Mouse (Mus musculus) spleen, adult 18-20 months (tissue): ENCODE measurements around the gene P2rx6.
"Not testable (repeated sequence)": the region's sequence is repeated elsewhere in the genome, so short reads cannot be mapped to it uniquely, and the experiment has no call there.

ENCODE experiments used
- DNase-seq, 2 experiments: peaks; one replicate each; pipeline ENCODE4 v3.0.0; 2022; ENCODE audit warnings: mixed read lengths in 2 of 2

P2rx6 gene

DNA sequence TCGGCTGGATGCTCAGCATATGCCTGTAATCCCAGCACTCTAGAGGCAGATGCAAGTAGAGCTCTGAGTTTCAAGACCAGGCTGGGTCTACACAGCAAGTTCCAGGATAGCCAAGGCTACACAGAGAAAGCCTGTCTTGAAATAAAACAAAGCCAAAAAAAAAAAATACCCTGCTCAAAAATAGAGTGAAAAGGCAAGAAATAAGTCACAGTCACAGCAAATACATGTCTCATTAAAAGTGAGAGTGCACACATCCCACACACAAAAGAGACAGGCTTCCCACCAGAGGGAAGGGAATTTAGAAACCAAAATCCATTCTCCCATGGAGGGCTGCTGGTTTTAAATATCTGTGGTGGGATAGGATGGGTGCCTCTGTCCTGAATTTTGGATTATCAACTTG is 1.9 kb downstream of the P2rx6 start:
- DNase-seq: no peak

DNA sequence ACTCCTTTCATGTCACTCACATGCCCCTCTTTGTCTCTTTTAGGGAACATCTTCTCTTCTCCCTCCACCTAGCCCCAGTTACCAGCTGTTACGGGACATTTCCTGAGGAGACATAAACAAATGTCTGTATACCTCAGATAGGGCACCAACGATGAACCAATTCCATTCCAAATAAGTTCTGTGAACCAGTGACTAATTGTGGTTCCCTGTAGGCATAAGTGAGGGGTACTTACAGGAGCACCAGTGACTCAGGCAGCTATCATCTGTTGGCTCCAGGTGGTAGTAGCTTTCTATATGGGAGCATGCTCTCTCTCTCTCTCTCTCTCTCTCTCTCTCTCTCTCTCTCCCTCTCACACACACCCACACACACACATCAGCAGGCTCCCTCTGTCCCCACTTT is 2.5 kb downstream of the P2rx6 start:
- no peak for DNase-seq

GRCm38 (mm10) chr16:17564771-17565170 is 3.1 kb downstream of the P2rx6 start:
- DNase-seq: no peak

DNA sequence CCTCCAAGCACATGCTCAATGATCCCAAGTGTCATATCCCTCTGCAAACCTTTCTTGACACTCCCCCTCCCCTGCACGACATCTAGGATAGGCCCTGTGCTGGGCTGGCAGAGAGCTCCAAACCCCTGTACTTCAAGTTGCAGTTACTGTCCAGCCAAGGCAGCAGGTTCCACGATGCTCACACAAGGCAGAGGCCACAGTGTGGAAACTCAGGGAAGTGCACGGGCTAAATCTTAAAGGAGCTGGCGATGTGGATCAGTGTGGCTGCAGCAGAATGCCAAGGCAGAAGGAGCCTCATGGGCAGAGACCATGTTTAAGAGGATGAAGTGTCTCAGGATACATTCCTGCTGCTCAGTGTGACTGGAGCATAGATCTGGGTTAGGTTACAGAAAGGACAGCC is 4.5 kb downstream of the P2rx6 start:
- no peak for DNase-seq

DNA sequence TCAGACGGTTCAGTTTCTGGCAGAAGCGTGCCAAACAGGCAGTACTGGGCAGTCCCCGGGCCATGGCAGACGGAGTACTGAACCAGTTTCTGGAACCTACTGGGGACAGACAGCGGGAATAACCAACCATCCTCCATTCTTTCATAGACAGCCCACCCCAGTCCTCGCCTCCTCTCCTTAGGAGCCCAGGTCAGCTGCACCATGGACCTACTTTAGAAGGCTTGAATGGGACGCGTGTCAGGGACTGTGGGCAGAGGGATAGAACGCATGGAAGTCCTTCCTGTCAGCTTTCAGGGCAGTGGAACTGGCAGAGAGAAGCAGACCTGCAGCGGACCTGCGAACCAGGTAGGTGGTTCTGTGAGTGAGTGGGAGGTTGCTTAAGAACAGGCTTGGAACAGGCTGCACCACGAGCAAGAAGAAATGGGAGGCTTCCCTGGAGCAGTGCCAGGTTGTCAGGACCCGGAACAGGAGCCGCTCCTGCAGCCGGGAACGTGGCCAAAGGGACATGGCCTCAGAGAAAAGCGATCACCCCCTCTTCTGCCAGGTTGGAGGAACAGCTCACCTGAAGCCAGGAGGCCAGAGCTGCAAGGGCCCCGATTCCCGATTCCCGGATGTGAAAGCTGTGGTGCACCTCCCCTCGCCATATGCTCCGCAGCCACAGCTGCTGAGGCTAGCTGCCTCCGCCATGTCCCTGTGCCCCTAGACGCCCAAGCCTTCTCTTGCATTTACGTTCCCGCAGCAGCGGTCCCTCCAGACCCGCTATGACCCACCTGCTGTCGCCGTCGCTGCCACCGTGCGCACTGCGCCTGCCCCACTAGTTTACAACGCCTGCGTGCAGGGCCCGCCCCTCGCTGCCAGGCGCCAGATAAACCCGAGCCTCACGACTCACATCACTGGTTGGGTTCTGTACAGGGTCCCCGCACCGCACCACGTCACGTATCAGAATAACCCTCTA is 14.5 kb downstream of the P2rx6 start:
- DNase-seq: no peak

DNA sequence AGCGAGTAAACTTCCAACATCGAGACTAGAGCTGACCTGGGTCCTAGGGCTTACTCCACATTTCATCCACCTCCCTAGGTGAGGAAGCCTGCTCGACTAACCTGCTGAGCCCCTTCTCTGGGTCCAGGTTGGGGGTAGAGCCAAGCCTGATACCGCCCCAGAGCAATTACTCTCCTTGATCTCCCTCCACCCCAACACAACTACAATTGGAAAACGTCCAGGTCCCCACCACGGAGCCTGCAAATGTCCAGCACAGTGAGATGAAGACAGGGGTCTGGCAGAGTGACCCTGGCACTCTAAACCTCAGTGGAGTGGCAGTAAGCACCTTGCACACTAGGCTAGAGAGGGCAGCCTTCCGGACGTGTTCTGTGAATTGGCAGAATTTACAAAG is 15.1 kb downstream of the P2rx6 start:
- DNase-seq: no peak

DNA sequence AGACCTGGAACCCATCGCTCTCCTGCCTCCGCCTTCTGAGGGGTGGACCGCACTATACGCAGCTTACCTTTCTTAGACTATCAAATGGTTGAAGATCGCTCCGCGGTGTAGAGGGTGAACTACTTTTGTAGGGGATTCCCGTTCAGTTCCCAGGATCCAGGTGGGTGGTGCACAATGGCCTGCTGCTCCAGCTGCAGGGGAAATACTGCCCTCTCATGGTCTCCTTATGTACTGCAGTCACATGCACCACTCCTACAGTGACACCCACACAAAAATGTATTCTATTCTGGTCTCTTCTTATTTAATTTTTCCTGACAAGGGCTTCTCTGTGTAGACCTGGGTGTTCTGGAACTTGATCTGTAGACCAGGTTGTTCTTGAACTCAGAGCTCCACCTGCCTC is 21.4 kb downstream of the P2rx6 start, which contains the start of gene Slc7a4:
TSS of gene Slc7a4 (minus strand) at position 151 of the 400 bp plus-strand sequence.
- DNase-seq: no peak

GRCm38 (mm10) chr16:17584555-17584954 is 22.9 kb downstream of the P2rx6 start:
- DNase-seq: no peak

GRCm38 (mm10) chr16:17590731-17591130 is 29.0 kb downstream of the P2rx6 start:
- DNase-seq: no peak

DNA sequence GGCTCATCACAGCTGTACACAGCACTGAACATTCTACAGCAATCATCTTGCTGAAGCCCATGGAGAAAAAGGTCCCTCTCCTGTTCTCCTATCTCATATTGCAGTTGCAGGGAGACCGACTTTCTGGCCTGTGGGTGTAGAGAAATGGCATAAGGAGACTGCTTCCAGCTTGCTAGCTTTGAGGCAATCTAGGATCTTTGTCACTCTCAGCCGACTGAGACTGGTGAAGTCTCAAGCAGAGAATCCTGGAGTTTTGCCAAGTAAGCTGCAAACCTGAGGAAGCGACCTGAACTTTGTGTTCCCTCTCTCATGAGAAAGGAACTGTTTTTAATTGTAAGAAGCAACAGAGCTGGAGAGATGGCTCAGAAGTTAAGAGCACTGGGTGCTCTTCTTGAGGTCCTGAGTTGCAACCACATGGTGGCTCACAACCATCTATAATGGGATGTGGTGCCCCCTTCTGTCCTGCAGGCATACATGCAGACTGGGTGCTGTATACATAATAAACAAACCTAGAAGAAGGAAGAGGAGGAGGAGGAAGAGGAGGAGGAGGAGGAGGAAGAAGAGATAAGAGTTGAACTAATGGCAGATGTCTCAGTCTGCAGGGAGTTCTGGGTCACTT is 39.4 kb downstream of the P2rx6 start:
- no peak for DNase-seq

DNA sequence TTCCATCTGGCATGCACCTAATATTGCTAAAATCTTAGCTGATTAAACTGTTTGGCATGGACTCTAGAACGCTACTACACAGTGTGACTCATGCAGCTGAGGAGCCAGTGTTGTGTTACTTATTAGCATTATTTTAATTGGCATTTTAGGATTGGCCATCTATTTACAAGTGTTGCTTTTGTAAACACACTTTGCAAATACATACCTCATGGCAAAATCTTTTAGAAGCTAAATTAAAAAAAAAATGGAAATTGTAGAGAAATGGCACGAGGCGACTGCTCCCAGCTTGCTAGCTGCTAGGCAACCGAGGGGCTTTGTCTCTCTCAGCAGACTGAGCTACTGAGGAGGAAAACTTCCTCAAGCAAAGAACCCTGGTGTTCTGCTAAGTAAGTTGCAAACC is 43.3 kb downstream of the P2rx6 start:
- no peak for DNase-seq

GRCm38 (mm10) chr16:17605684-17606083 is 44.0 kb downstream of the P2rx6 start:
- DNase-seq: no peak

- no peak for DNase-seq
These were observed 49.7 kb downstream of the P2rx6 start for GRCm38 (mm10) chr16:17611383-17611782.

GRCm38 (mm10) chr16:17614740-17615139 is 53.1 kb downstream of the P2rx6 start:
- DNase-seq: not testable (repeated sequence)

- no peak for DNase-seq
These were observed 54.5 kb downstream of the P2rx6 start for GRCm38 (mm10) chr16:17616212-17616611.

GRCm38 (mm10) chr16:17617922-17618565 is 56.4 kb downstream of the P2rx6 start:
- DNase-seq: peak; percentile 19 to 55

- peak; percentile 75 to 94 for DNase-seq
These were observed 57.8 kb downstream of the P2rx6 start, which contains the start of gene Smpd4 for GRCm38 (mm10) chr16:17619198-17620105. Gene Smpd4 (plus strand): TSS chr16:17619354.

DNA sequence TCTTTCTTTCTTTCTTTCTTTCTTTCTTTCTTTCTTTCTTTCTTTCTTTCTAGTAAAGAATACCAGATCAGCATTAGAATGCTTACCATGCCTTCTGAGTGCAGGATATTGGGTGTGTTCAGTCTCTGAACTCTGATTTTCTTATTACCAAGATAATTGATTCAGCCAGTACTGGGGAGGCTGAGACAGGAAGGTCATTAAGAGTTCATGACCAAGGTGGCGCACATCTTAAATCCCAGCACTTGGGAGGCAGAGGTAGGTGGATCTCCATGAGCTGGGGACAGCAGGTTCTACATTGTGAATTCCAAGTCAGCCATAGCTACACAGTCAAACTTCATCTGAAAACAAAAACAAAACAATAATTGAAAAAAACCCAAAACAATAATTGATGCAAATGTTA is 60.3 kb downstream of the P2rx6 start:
- no peak for DNase-seq

DNA sequence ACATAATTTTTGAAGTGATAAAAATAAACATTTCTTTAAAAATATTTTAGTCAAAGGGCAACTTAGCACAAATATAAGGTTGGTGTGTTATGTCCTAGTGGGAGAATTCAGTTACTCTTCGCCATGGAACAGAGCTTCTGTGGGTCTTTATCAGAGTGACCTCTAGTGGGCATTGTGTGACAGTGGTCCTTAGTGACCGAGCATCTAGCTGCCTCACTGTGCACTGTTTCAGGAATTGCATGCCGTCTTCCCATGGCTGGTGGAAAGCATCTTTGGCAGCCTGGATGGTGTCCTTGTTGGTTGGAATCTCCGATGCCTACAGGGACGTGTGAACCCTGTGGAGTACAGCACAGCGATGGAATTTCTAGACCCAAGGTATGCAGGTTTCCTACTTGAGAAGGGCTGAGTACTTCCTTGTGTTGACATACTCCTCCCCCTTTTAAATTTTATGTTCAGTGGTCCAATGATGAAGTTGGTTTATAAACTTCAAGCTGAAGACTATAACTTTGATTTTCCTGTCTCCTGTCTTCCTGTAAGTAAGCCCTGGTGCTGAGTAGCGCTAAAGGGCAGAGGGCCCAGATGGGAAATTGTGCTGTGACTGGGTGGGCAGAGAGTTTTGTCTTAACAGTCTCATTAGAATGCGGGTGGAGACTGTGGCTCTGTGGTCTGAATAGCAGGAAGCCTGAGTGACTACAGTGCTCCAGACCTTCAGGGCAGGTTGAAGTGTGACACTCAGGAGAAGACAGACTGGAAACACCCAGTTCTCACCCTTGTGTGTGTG is 64.0 kb downstream of the P2rx6 start:
- no peak for DNase-seq

GRCm38 (mm10) chr16:17626269-17626555 is 64.5 kb downstream of the P2rx6 start:
- DNase-seq: no peak
